Mouse (Mus musculus) thymus, adult 2 months (tissue): ENCODE results near the gene Tomm40l.

Experiments used
- CTCF ChIP-seq: fragments of 200-500 bp; IDR thresholded peaks from 2 replicates; pipeline ENCODE4 v1.5.1; 2012; ENCODE audit warnings: mild to moderate bottlenecking, control low read depth, low read length, moderate library complexity, borderline replicate concordance; ENCODE audit not compliant: control insufficient read depth, poor library complexity, insufficient read depth; ENCODE audit errors: extremely low read depth
- POLR2A ChIP-seq: fragments of 200-500 bp; IDR thresholded peaks from 2 replicates; pipeline ENCODE4 v1.6.1; 2012; ENCODE audit warnings: mild to moderate bottlenecking, low read length, control low read depth, moderate library complexity; ENCODE audit not compliant: control insufficient read depth, poor library complexity, insufficient read depth; ENCODE audit errors: extremely low read depth

DNA sequence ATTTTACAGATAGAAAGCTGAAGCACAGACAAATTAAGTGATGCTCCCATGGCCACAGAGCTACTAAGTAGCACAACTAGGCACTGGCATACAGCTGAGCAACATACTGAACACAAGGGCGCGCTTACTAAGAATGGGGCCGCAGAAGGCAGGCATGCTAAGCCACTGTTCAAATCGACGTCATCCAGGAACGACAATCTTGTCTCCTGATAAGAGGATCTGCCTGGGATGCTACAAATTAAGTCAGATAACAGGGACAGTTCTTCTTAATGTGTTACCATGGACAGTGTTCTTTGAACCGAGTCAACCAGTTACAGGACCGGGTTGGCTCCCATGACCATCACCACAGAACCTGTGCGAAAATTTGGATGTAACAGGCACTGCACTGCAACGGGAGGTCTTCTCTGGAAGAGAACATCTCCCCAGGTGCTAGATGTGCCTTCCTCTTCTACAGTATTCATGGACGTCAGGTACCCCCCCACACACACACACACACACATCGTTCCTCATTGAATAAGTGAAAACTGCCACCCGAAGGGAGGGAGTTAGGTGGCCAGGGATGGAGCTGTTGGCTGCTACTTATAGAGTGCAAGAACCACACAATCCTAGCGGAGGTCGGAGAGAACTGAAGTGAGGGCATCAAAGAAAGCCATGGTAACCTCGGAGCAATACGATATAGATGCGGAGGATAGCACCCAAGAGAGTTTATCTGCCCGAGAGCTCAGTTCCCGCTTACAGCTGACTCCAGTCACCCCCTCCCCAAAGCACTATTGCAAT lies 27.1 kb downstream of the Tomm40l start:
- TF ChIP-seq POLR2A = no peak
- TF ChIP-seq CTCF = no peak
